Mouse (Mus musculus) embryonic facial prominence, embryonic 11.5 days (tissue): Measurements from ENCODE around the gene Tnrc18. TPM values are rescaled to one million over a fixed set of nuclear protein-coding genes. Genes with fewer than 3 reads are reported as not detected.
A peak's percentile ranks its signal among the peaks of the same experiment; 100 is the strongest.

Experiments used
- ATAC-seq: fragments of 200-750 bp; cut with Nextera tagmentation; replicated peaks from 2 replicates; pipeline ENCODE4 v1.8.0; 2017; ENCODE audit warnings: low read depth; ENCODE audit not compliant: insufficient number of reproducible peaks, low FRiP score, low TSS enrichment
- DNase-seq: peaks from one replicate; pipeline ENCODE4 v3.0.0-alpha.2; 2015; ENCODE audit warnings: low spot score
- H3K27ac ChIP-seq: fragments of 300-500 bp; sonication (generic); replicated peaks from 2 replicates; pipeline ENCODE4 v1.5.1; 2014; ENCODE audit warnings: mild to moderate bottlenecking, low read depth, low read length, control low read depth
- H3K27me3 ChIP-seq: fragments of 300-500 bp; sonication (generic); 2 replicates; pipeline ENCODE4 v1.6.1; 2014; ENCODE audit warnings: mild to moderate bottlenecking, low read length, moderate library complexity, mixed read lengths; ENCODE audit not compliant: control insufficient read depth, insufficient read depth
- H3K36me3 ChIP-seq: fragments of 300-500 bp; sonication (generic); replicated peaks from 2 replicates; pipeline ENCODE4 v1.6.1; 2014; ENCODE audit warnings: low read depth, mild to moderate bottlenecking, low read length, moderate library complexity, mixed read lengths; ENCODE audit not compliant: control insufficient read depth, insufficient read depth
- H3K4me1 ChIP-seq: fragments of 300-500 bp; sonication (generic); 2 replicates; pipeline ENCODE4 v1.6.1; 2014; ENCODE audit warnings: low read length, mixed read lengths; ENCODE audit not compliant: control insufficient read depth, insufficient read depth
- H3K4me2 ChIP-seq: fragments of 300-500 bp; sonication (generic); 2 replicates; pipeline ENCODE4 v1.6.1; 2014; ENCODE audit warnings: low read depth, mild to moderate bottlenecking, control low read depth, low read length, moderate library complexity
- H3K4me3 ChIP-seq: fragments of 300-500 bp; sonication (generic); 2 replicates; pipeline ENCODE4 v1.5.1; 2014; ENCODE audit warnings: low read depth, low read length, control low read depth
- H3K9ac ChIP-seq: fragments of 300-500 bp; sonication (generic); replicated peaks from 2 replicates; pipeline ENCODE4 v1.6.1; 2014; ENCODE audit warnings: mild to moderate bottlenecking, control low read depth, low read length
- H3K9me3 ChIP-seq: fragments of 300-500 bp; sonication (generic); replicated peaks from 2 replicates; pipeline ENCODE4 v1.6.1; 2016; ENCODE audit warnings: mild to moderate bottlenecking, low read length, inconsistent platforms, mixed read lengths; ENCODE audit not compliant: control insufficient read depth
- WGBS: fragments of 180-500 bp; shearing (Covaris S2); extraction: QIAGEN DNeasy Blood & Tissue Kit; methylation state at CpG from one replicate; pipeline ENCODE4 v1.1.7; 2014; 5-methylcytosine and 5-hydroxymethylcytosine counted together
- polyA plus RNA-seq: library from polyadenylated mRNA; unstranded; fragments of >200 nt; fragmentation: Nextera tagmentation; extraction: Ambion mirVana; gene quantifications from 2 replicates; pipeline ENCODE4 v1.2.1, GENCODE M21; 2014

Tnrc18 gene
- polyA plus RNA-seq, 1 experiment from 2014 or later: 26.4 TPM

GRCm38 (mm10) chr5:142716056-142716455, 101.4 kb downstream of the Tnrc18 start:
- no peaks in the 10 kb centered on the region for H3K36me3 ChIP-seq
- WGBS: 83% methylated on average over 6 of the region's 6 CpGs

GRCm38 (mm10) chr5:142715059-142715458, 102.4 kb downstream of the Tnrc18 start:
- H3K4me2 ChIP-seq: no peak overlapping the region

More at GRCm38 (mm10) chr5:142716056-142716455, 101.4 kb downstream of the Tnrc18 start:
- ATAC-seq: no peak
- DNase-seq: no peak
- no peaks in the 10 kb centered on the region for H3K27me3 ChIP-seq
- no peaks in the 10 kb centered on the region for H3K4me1 ChIP-seq
- no peak overlapping the region for H3K4me3 ChIP-seq
- H3K4me2 ChIP-seq: no peak overlapping the region
- H3K27ac ChIP-seq: no peak overlapping the region
- no peaks in the 10 kb centered on the region for H3K9me3 ChIP-seq
- no peak overlapping the region for H3K9ac ChIP-seq

GRCm38 (mm10) chr5:142713966-142714365, 103.5 kb downstream of the Tnrc18 start:
- DNase-seq: no peak

More at GRCm38 (mm10) chr5:142715059-142715458, 102.4 kb downstream of the Tnrc18 start:
- Histone ChIP-seq H3K4me1 (no peaks in the 10 kb centered on the region), H3K4me3 (no peak overlapping the region), H3K27ac (no peak overlapping the region), H3K36me3 (no peaks in the 10 kb centered on the region), H3K9me3 (no peaks in the 10 kb centered on the region), H3K9ac (no peak overlapping the region), H3K27me3 (no peaks in the 10 kb centered on the region)
- no peak for DNase-seq
- no peak for ATAC-seq
- 86% methylated on average over 9 of the region's 9 CpGs for WGBS

GRCm38 (mm10) chr5:142712373-142712772, 105.1 kb downstream of the Tnrc18 start:
- ATAC-seq (no peak), DNase-seq (no peak)
- 84% methylated on average over 5 of the region's 5 CpGs for WGBS

More at GRCm38 (mm10) chr5:142713966-142714365, 103.5 kb downstream of the Tnrc18 start:
- Histone ChIP-seq H3K36me3 (no peaks in the 10 kb centered on the region), H3K9me3 (no peaks in the 10 kb centered on the region), H3K4me3 (no peak overlapping the region), H3K4me2 (no peak overlapping the region), H3K4me1 (no peaks in the 10 kb centered on the region), H3K27ac (no peak overlapping the region), H3K9ac (no peak overlapping the region), H3K27me3 (no peaks in the 10 kb centered on the region)
- ATAC-seq: no peak
- WGBS: 90% methylated on average over 10 of the region's 10 CpGs

GRCm38 (mm10) chr5:142709436-142709835, 108.0 kb downstream of the Tnrc18 start:
- no peak overlapping the region for H3K4me2 ChIP-seq
- H3K4me3 ChIP-seq: no peak overlapping the region
- H3K27ac ChIP-seq: no peak overlapping the region
- no peak for DNase-seq
- H3K9me3 ChIP-seq: no peaks in the 10 kb centered on the region
- H3K9ac ChIP-seq: no peak overlapping the region
- no peaks in the 10 kb centered on the region for H3K4me1 ChIP-seq
- ATAC-seq: no peak
- H3K27me3 ChIP-seq: no peaks in the 10 kb centered on the region
- WGBS: 82% methylated on average over 7 of the region's 7 CpGs
- H3K36me3 ChIP-seq: no peaks in the 10 kb centered on the region

More at GRCm38 (mm10) chr5:142712373-142712772, 105.1 kb downstream of the Tnrc18 start:
- Histone ChIP-seq H3K4me2 (no peak overlapping the region), H3K36me3 (no peaks in the 10 kb centered on the region), H3K9me3 (no peaks in the 10 kb centered on the region), H3K9ac (no peak overlapping the region), H3K4me1 (no peaks in the 10 kb centered on the region), H3K27ac (no peak overlapping the region), H3K4me3 (no peak overlapping the region), H3K27me3 (no peaks in the 10 kb centered on the region)

GRCm38 (mm10) chr5:142707709-142708108, 109.8 kb downstream of the Tnrc18 start:
- 83% methylated on average over 5 of the region's 5 CpGs for WGBS
- H3K36me3 ChIP-seq: no peaks in the 10 kb centered on the region

GRCm38 (mm10) chr5:142703569-142703968, 113.9 kb downstream of the Tnrc18 start:
- H3K9me3 ChIP-seq: no peaks in the 10 kb centered on the region
- H3K9ac ChIP-seq: no peak overlapping the region
- no peak overlapping the region for H3K4me3 ChIP-seq
- no peak overlapping the region for H3K4me2 ChIP-seq
- peaks cover 5% of the 10 kb centered on the region; the same call in 1 of the 2 replicates for H3K27me3 ChIP-seq
- H3K4me1 ChIP-seq: no peaks in the 10 kb centered on the region; the same call in none of the 2 replicates
- H3K27ac ChIP-seq: no peak overlapping the region
- WGBS: 86% methylated on average over 10 of the region's 10 CpGs
- no peak for ATAC-seq
- H3K36me3 ChIP-seq: no peaks in the 10 kb centered on the region
- no peak for DNase-seq

More at GRCm38 (mm10) chr5:142707709-142708108, 109.8 kb downstream of the Tnrc18 start:
- Histone ChIP-seq H3K27ac (no peak overlapping the region), H3K4me1 (no peaks in the 10 kb centered on the region; the same call in 1 of the 2 replicates), H3K9me3 (no peaks in the 10 kb centered on the region), H3K9ac (no peak overlapping the region), H3K4me2 (no peak overlapping the region), H3K4me3 (no peak overlapping the region), H3K27me3 (0 out of 2 replicates have a peak, but pooled peaks cover 2% of the 10 kb centered on the region)
- ATAC-seq: no peak
- no peak for DNase-seq

GRCm38 (mm10) chr5:142702511-142703138, 114.8 kb downstream of the Tnrc18 start:
- peaks cover 5% of the 10 kb centered on the region; the same call in 1 of the 2 replicates for H3K27me3 ChIP-seq
- no peak for ATAC-seq
- H3K9ac ChIP-seq: peak overlapping the region; percentile 75
- H3K9me3 ChIP-seq: no peaks in the 10 kb centered on the region
- 25% methylated on average over 18 of the region's 18 CpGs for WGBS
- H3K36me3 ChIP-seq: no peaks in the 10 kb centered on the region
- H3K4me2 ChIP-seq: peak overlapping the region; percentile 96
- DNase-seq: no peak
- H3K27ac ChIP-seq: no peak overlapping the region
- peak overlapping the region; percentile 66 for H3K4me3 ChIP-seq
- H3K4me1 ChIP-seq: no peaks in the 10 kb centered on the region; the same call in none of the 2 replicates
